In the genomic region with DNA sequence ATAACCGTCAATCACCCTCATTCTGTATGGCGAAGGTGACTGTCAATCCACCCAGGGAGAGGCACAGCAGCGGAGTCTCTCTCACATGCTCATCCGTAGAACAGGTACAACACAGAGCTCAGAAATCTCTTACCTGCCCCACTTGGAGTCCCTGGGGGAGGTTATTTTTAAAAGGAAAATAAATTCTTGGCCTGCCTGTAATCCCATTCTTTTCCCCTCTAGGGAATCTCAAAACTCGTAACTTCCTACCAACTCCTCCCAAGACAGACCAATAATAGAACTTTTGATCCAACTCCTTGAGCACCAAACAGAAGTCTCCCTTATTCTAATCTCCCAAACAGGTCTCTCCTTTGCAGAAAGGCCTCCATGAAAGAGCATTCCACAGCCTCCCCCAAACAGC, we compare ENCODE assay signal across 8 mouse cellular contexts.
A peak's percentile ranks its signal among the peaks of the same experiment; 100 is the strongest.
DNase-seq lines count a peak whose midpoint lies in the region; ATAC-seq and TF ChIP-seq lines count a peak whose summit lies in the region.

No protein-coding gene starts in this region.

- no peak for TF ChIP-seq POLR2A in olfactory bulb, adult 2 months (IDR thresholded peaks at IDR 0.05; ENCODE audit: insufficient read depth, low read depth, low read length)

- no peak for ATAC-seq in heart, embryonic 12.5 days (ENCODE audit: insufficient number of reproducible peaks, low FRiP score)
- no peak for ATAC-seq in megakaryocyte, adult 5-6 weeks (ENCODE audit: poor library complexity, severe bottlenecking)
- no peak for ATAC-seq in intestine, embryonic 14.5 days (replicated peaks; ENCODE audit: low FRiP score, low TSS enrichment, low read depth)

- peaks cover 30% of the 10 kb centered on the region for H3K36me3 ChIP-seq in heart, embryonic 12.5 days
- H3K36me3 ChIP-seq in megakaryocyte, embryonic 14.5 days (replicated peaks; ENCODE audit: low read length) = peaks cover 23% of the 10 kb centered on the region
- peaks cover 7% of the 10 kb centered on the region; the same call in 1 of the 2 replicates for H3K36me3 ChIP-seq in intestine, embryonic 14.5 days (ENCODE audit: control insufficient read depth, insufficient read depth, low read length)

- H3K9me3 ChIP-seq in heart, embryonic 12.5 days (replicated peaks) = no peaks in the 10 kb centered on the region
- no peaks in the 10 kb centered on the region for H3K9me3 ChIP-seq in megakaryocyte, embryonic 14.5 days
- H3K9me3 ChIP-seq in intestine, embryonic 14.5 days (ENCODE audit: control insufficient read depth, low read length) = no peaks in the 10 kb centered on the region

- no peak for DNase-seq in heart, adult 18-20 months
- no peak for DNase-seq in intestine, embryonic 14.5 days (ENCODE audit: low spot score)
- no peak for DNase-seq in frontal cortex, postnatal 36 days (ENCODE audit: low spot score in 2 of 2)
- DNase-seq in thymus, postnatal 25 days = no peak

- TF ChIP-seq CTCF in olfactory bulb, adult 2 months (IDR thresholded peaks at IDR 0.05; ENCODE audit: insufficient read depth, low read depth, low read length) = no peak

- H3K4me3 ChIP-seq in heart, embryonic 12.5 days = no peak overlapping the region
- peak overlapping the region; percentile 87 for H3K4me3 ChIP-seq in megakaryocyte, embryonic 14.5 days (replicated peaks)
- no peak overlapping the region for H3K4me3 ChIP-seq in intestine, embryonic 14.5 days (ENCODE audit: low read depth, low read length)
- H3K4me3 ChIP-seq in olfactory bulb, adult 2 months (ENCODE audit: insufficient read depth, low read depth, low read length) = no peak overlapping the region

- H3K9ac ChIP-seq in heart, embryonic 12.5 days = peak overlapping the region; percentile 44
- no peak overlapping the region for H3K9ac ChIP-seq in intestine, embryonic 14.5 days (ENCODE audit: low read length)

- peaks cover 98% of the 10 kb centered on the region for H3K4me1 ChIP-seq in heart, embryonic 12.5 days (replicated peaks)
- peaks cover 79% of the 10 kb centered on the region for H3K4me1 ChIP-seq in megakaryocyte, embryonic 14.5 days
- H3K4me1 ChIP-seq in intestine, embryonic 14.5 days (replicated peaks; ENCODE audit: control insufficient read depth, insufficient read depth, low read length) = peaks cover 33% of the 10 kb centered on the region
- H3K4me1 ChIP-seq in olfactory bulb, adult 2 months (ENCODE audit: control insufficient read depth, insufficient read depth, low read length) = peaks cover 19% of the 10 kb centered on the region

- H3K27me3 ChIP-seq in heart, embryonic 12.5 days (replicated peaks) = no peaks in the 10 kb centered on the region
- peaks cover 9% of the 10 kb centered on the region for H3K27me3 ChIP-seq in megakaryocyte, embryonic 14.5 days (replicated peaks)
- H3K27me3 ChIP-seq in intestine, embryonic 14.5 days (replicated peaks; ENCODE audit: control insufficient read depth, insufficient read depth, low read length) = no peaks in the 10 kb centered on the region

- H3K4me2 ChIP-seq in heart, embryonic 12.5 days = peak overlapping the region; percentile 33; the same call in 1 of the 2 replicates
- no peak overlapping the region for H3K4me2 ChIP-seq in intestine, embryonic 14.5 days (ENCODE audit: low read length)

- peak overlapping the region; percentile 96 for H3K27ac ChIP-seq in heart, embryonic 12.5 days (ENCODE audit: poor library complexity, severe bottlenecking)
- H3K27ac ChIP-seq in intestine, embryonic 14.5 days (ENCODE audit: low read depth) = peak overlapping the region; percentile 57
- peak overlapping the region; percentile 59; the same call in 1 of the 2 replicates for H3K27ac ChIP-seq in olfactory bulb, adult 2 months (ENCODE audit: insufficient read depth, low read depth, low read length)

- 66% methylated on average over 5 of the region's 5 CpGs for WGBS in heart, embryonic 12.5 days
- 72% methylated on average over 5 of the region's 5 CpGs for WGBS in intestine, embryonic 14.5 days
- 90% methylated on average over 5 of the region's 5 CpGs for WGBS in olfactory bulb, adult 2 months
